Mouse (Mus musculus): ENCODE results near the gene Sstr1. TPM values are rescaled to one million over a fixed set of nuclear protein-coding genes. Genes with fewer than 3 reads are reported as not detected.
A peak's percentile ranks its signal among the peaks of the same experiment; 100 is the strongest.

Gene Sstr1
- total and polyA plus RNA-seq, 3 experiments = not detected

GRCm38 (mm10) chr12:58201190-58201589 lies 10.4 kb upstream of the Sstr1 start:
- Histone ChIP-seq H3K4me1 (ENCODE audit: control insufficient read depth in 1 of 2, insufficient read depth in 2 of 2) (no peaks in the 10 kb centered on the region), H3K4me3 (replicated peaks in 1 of 3; ENCODE audit: low read depth in 2 of 3, low read length in 2 of 3, poor library complexity in 1 of 3) (no peak overlapping the region), H3K79me2 (replicated peaks; ENCODE audit: control insufficient read depth, extremely low read depth, insufficient read depth, poor library complexity, severe bottlenecking) (no peaks in the 10 kb centered on the region), H3K9me3 (replicated peaks; ENCODE audit: low read length) (no peaks in the 10 kb centered on the region), H3K27ac (ENCODE audit: insufficient read depth, low read depth) (no peak overlapping the region), H3K4me2 (ENCODE audit: insufficient read depth, low read depth, poor library complexity, severe bottlenecking) (no peak overlapping the region), H3K36me3 (replicated peaks in 1 of 2; ENCODE audit: control insufficient read depth in 1 of 2, insufficient read depth in 1 of 2, low read length in 1 of 2) (no peaks in the 10 kb centered on the region), H3K9ac (ENCODE audit: insufficient read depth, low read depth) (no peak overlapping the region), H3K27me3 (replicated peaks) (no peaks in the 10 kb centered on the region)
- peak; percentile 27 for DNase-seq (ENCODE audit: extremely low read depth)
- in situ Hi-C loops (cut with MboI; ENCODE audit: low pct_ligation_motif_present, low pct_unique_long_range_greater_than_20kb, low sequenced_read_pairs) = no loop called here
- TF ChIP-seq RCOR1 (conservative IDR thresholded peaks at IDR 0.05; ENCODE audit: low read depth, low read length) (no peak), SMC3 (IDR thresholded peaks at IDR 0.05; ENCODE audit: low read depth, low read length) (peak; percentile 27; the same call in 1 of the 2 replicates), CTCF (conservative IDR thresholded peaks at IDR 0.05 in 1 of 2, IDR thresholded peaks at IDR 0.05 in 1 of 2; ENCODE audit: low read depth in 2 of 2, low read length in 2 of 2) (peak in 1 of 2 experiments; percentile 30; a peak in 2 of 4 replicates), RAD21 (IDR thresholded peaks at IDR 0.05; ENCODE audit: low read depth, low read length) (peak; percentile 35)
- dilution Hi-C loops (cut with MboI; ENCODE audit: extremely low pct_ligation_motif_present, extremely low pct_unique_long_range_greater_than_20kb, low sequenced_read_pairs) = no loop called here

GRCm38 (mm10) chr12:58207956-58208355 lies 3.6 kb upstream of the Sstr1 start:
- Histone ChIP-seq H3K27me3 (replicated peaks) (no peaks in the 10 kb centered on the region), H3K4me1 (ENCODE audit: control insufficient read depth in 1 of 2, insufficient read depth in 2 of 2) (peaks cover 0 to 5% of the 10 kb centered on the region in 2 experiments; a peak in 1 of 4 replicates), H3K27ac (ENCODE audit: insufficient read depth, low read depth) (no peak overlapping the region), H3K4me2 (ENCODE audit: insufficient read depth, low read depth, poor library complexity, severe bottlenecking) (no peak overlapping the region), H3K9me3 (replicated peaks; ENCODE audit: low read length) (peaks cover 12% of the 10 kb centered on the region), H3K79me2 (replicated peaks; ENCODE audit: control insufficient read depth, extremely low read depth, insufficient read depth, poor library complexity, severe bottlenecking) (no peaks in the 10 kb centered on the region), H3K9ac (ENCODE audit: insufficient read depth, low read depth) (no peak overlapping the region), H3K4me3 (replicated peaks in 1 of 3; ENCODE audit: low read depth in 2 of 3, low read length in 2 of 3, poor library complexity in 1 of 3) (no peak overlapping the region), H3K36me3 (replicated peaks in 1 of 2; ENCODE audit: control insufficient read depth in 1 of 2, insufficient read depth in 1 of 2, low read length in 1 of 2) (no peaks in the 10 kb centered on the region)
- dilution Hi-C loops (cut with MboI; ENCODE audit: extremely low pct_ligation_motif_present, extremely low pct_unique_long_range_greater_than_20kb, low sequenced_read_pairs) = no loop called here
- DNase-seq (ENCODE audit: extremely low read depth) = no peak
- in situ Hi-C loops (cut with MboI; ENCODE audit: low pct_ligation_motif_present, low pct_unique_long_range_greater_than_20kb, low sequenced_read_pairs) = no loop called here
- TF ChIP-seq EP300 (IDR thresholded peaks at IDR 0.05; ENCODE audit: low read length) (no peak), HCFC1 (IDR thresholded peaks at IDR 0.05; ENCODE audit: low read depth, low read length) (no peak), MAZ (IDR thresholded peaks at IDR 0.05; ENCODE audit: low read depth, low read length) (no peak), RCOR1 (conservative IDR thresholded peaks at IDR 0.05; ENCODE audit: low read depth, low read length) (no peak), ZMIZ1 (IDR thresholded peaks at IDR 0.05; ENCODE audit: low read depth, low read length) (no peak), TCF12 (IDR thresholded peaks at IDR 0.05; ENCODE audit: low read depth, low read length) (no peak), ZNF384 (IDR thresholded peaks at IDR 0.05; ENCODE audit: low read depth, low read length) (no peak)

GRCm38 (mm10) chr12:58212261-58212923 lies 820 bp downstream of the Sstr1 start:
- Histone ChIP-seq H3K4me3 (replicated peaks in 1 of 3; ENCODE audit: low read depth in 2 of 3, low read length in 2 of 3, poor library complexity in 1 of 3) (no peak overlapping the region), H3K27me3 (replicated peaks) (no peaks in the 10 kb centered on the region), H3K4me2 (ENCODE audit: insufficient read depth, low read depth, poor library complexity, severe bottlenecking) (no peak overlapping the region), H3K4me1 (ENCODE audit: control insufficient read depth in 1 of 2, insufficient read depth in 2 of 2) (peaks cover 0 to 28% of the 10 kb centered on the region in 2 experiments; a peak in 2 of 4 replicates), H3K79me2 (replicated peaks; ENCODE audit: control insufficient read depth, extremely low read depth, insufficient read depth, poor library complexity, severe bottlenecking) (no peaks in the 10 kb centered on the region), H3K9ac (ENCODE audit: insufficient read depth, low read depth) (no peak overlapping the region), H3K9me3 (replicated peaks; ENCODE audit: low read length) (peaks cover 17% of the 10 kb centered on the region), H3K27ac (ENCODE audit: insufficient read depth, low read depth) (no peak overlapping the region), H3K36me3 (replicated peaks in 1 of 2; ENCODE audit: control insufficient read depth in 1 of 2, insufficient read depth in 1 of 2, low read length in 1 of 2) (no peaks in the 10 kb centered on the region)
- DNase-seq (ENCODE audit: extremely low read depth) = no peak
- TF ChIP-seq ZNF384 (IDR thresholded peaks at IDR 0.05; ENCODE audit: low read depth, low read length) = no peak
- TF ChIP-seq USF1 (IDR thresholded peaks at IDR 0.05; ENCODE audit: low read depth, low read length) = no peak
- TF ChIP-seq POLR2A (IDR thresholded peaks at IDR 0.05; ENCODE audit: low read depth, low read length) = no peak
- dilution Hi-C loops (cut with MboI; ENCODE audit: extremely low pct_ligation_motif_present, extremely low pct_unique_long_range_greater_than_20kb, low sequenced_read_pairs) (no loop called here), in situ Hi-C loops (cut with MboI; ENCODE audit: low pct_ligation_motif_present, low pct_unique_long_range_greater_than_20kb, low sequenced_read_pairs) (no loop called here)

All from CH12.LX (cell line).